9 mouse cellular contexts compared by ENCODE assay signal in genomic region chr17:86302266-86302665, GRCm38 (mm10).
A peak's percentile ranks its signal among the peaks of the same experiment; 100 is the strongest.
DNase-seq lines count a peak whose midpoint lies in the region; ATAC-seq and TF ChIP-seq lines count a peak whose summit lies in the region.
"Had no signal": no experiment of that assay in that cellular context is flagged by ENCODE, and none has a peak within 500 bp of the region (broad histone marks: within the 10 kb centered on the region; RNA-seq: fewer than 3 reads in every experiment).

No protein-coding gene starts in this region.

- WGBS in intestine, embryonic 16.5 days: 85% methylated on average over 11 of the region's 11 CpGs
- 83% methylated on average over 11 of the region's 11 CpGs for WGBS in intestine, embryonic 15.5 days
- WGBS in forebrain, embryonic 16.5 days: 79% methylated on average over 11 of the region's 11 CpGs
- 79% methylated on average over 11 of the region's 11 CpGs for WGBS in liver, postnatal 0 days (ENCODE audit: insufficient replicate concordance)

- H3K27me3 ChIP-seq in intestine, embryonic 16.5 days (replicated peaks; ENCODE audit: control insufficient read depth, insufficient read depth, low read length): no peaks in the 10 kb centered on the region
- H3K27me3 ChIP-seq in intestine, embryonic 15.5 days (replicated peaks): no peaks in the 10 kb centered on the region
- no peaks in the 10 kb centered on the region for H3K27me3 ChIP-seq in forebrain, embryonic 16.5 days (replicated peaks; ENCODE audit: control insufficient read depth, insufficient read depth, low read length)
- H3K27me3 ChIP-seq in liver, postnatal 0 days (ENCODE audit: insufficient read depth, low read length): no peaks in the 10 kb centered on the region

- peak; percentile 96 for DNase-seq in brain, adult 2 months (ENCODE audit: low read depth, low spot score)
- DNase-seq in heart, postnatal 4 days: peak; percentile 76
- no peak for DNase-seq in liver, postnatal 0 days

- no peak overlapping the region for H3K4me3 ChIP-seq in intestine, embryonic 16.5 days (ENCODE audit: low read length)
- H3K4me3 ChIP-seq in intestine, embryonic 15.5 days (replicated peaks): no peak overlapping the region
- no peak overlapping the region for H3K4me3 ChIP-seq in forebrain, embryonic 16.5 days (replicated peaks; ENCODE audit: low read length)
- no peak overlapping the region for H3K4me3 ChIP-seq in liver, postnatal 0 days (ENCODE audit: low read depth, low read length)

- no peak overlapping the region for H3K4me2 ChIP-seq in intestine, embryonic 16.5 days (ENCODE audit: low read depth, low read length)
- H3K4me2 ChIP-seq in intestine, embryonic 15.5 days (replicated peaks): no peak overlapping the region
- H3K4me2 ChIP-seq in forebrain, embryonic 16.5 days (ENCODE audit: low read length): no peak overlapping the region
- no peak overlapping the region for H3K4me2 ChIP-seq in liver, postnatal 0 days (ENCODE audit: low read depth, low read length)

- TF ChIP-seq EP300 in liver, postnatal 0 days (IDR thresholded peaks at IDR 0.05; ENCODE audit: low read depth): no peak

- TF ChIP-seq CTCF in liver, postnatal 0 days (IDR thresholded peaks at IDR 0.05; ENCODE audit: low read depth): no peak

- H3K27ac ChIP-seq in intestine, embryonic 16.5 days (ENCODE audit: low read length): peak overlapping the region; percentile 5
- no peak overlapping the region for H3K27ac ChIP-seq in intestine, embryonic 15.5 days
- H3K27ac ChIP-seq in forebrain, embryonic 16.5 days (ENCODE audit: low read length): no peak overlapping the region
- H3K27ac ChIP-seq in liver, postnatal 0 days (ENCODE audit: low read depth): peak overlapping the region; percentile 91
- H3K27ac ChIP-seq: macrophage had no signal

- peaks cover 22% of the 10 kb centered on the region for H3K4me1 ChIP-seq in intestine, embryonic 16.5 days (ENCODE audit: control insufficient read depth, insufficient read depth, low read length)
- peaks cover 20% of the 10 kb centered on the region for H3K4me1 ChIP-seq in intestine, embryonic 15.5 days (replicated peaks)
- peaks cover 13% of the 10 kb centered on the region for H3K4me1 ChIP-seq in forebrain, embryonic 16.5 days (replicated peaks; ENCODE audit: control insufficient read depth, insufficient read depth, low read length)
- peaks cover 18% of the 10 kb centered on the region; the same call in 1 of the 2 replicates for H3K4me1 ChIP-seq in liver, postnatal 0 days (ENCODE audit: insufficient read depth)

- no peaks in the 10 kb centered on the region for H3K36me3 ChIP-seq in intestine, embryonic 16.5 days (ENCODE audit: control insufficient read depth, insufficient read depth, low read length)
- H3K36me3 ChIP-seq in intestine, embryonic 15.5 days: no peaks in the 10 kb centered on the region
- H3K36me3 ChIP-seq in forebrain, embryonic 16.5 days (ENCODE audit: control insufficient read depth, insufficient read depth): no peaks in the 10 kb centered on the region
- no peaks in the 10 kb centered on the region for H3K36me3 ChIP-seq in liver, postnatal 0 days (replicated peaks; ENCODE audit: insufficient read depth, low read length)

- no peaks in the 10 kb centered on the region for H3K9me3 ChIP-seq in intestine, embryonic 16.5 days (ENCODE audit: control insufficient read depth, low read length)
- no peaks in the 10 kb centered on the region for H3K9me3 ChIP-seq in intestine, embryonic 15.5 days
- H3K9me3 ChIP-seq in forebrain, embryonic 16.5 days (ENCODE audit: control insufficient read depth, low read length): no peaks in the 10 kb centered on the region
- H3K9me3 ChIP-seq in liver, postnatal 0 days (ENCODE audit: low read length): no peaks in the 10 kb centered on the region

- H3K9ac ChIP-seq in intestine, embryonic 16.5 days (ENCODE audit: low read depth, low read length): no peak overlapping the region
- H3K9ac ChIP-seq in intestine, embryonic 15.5 days: no peak overlapping the region
- no peak overlapping the region for H3K9ac ChIP-seq in forebrain, embryonic 16.5 days (replicated peaks; ENCODE audit: low read depth, low read length)
- H3K9ac ChIP-seq in liver, postnatal 0 days (replicated peaks): no peak overlapping the region

- no peak for ATAC-seq in intestine, embryonic 16.5 days
- ATAC-seq in intestine, embryonic 15.5 days: no peak
- ATAC-seq in forebrain, embryonic 16.5 days: peak; percentile 34
- ATAC-seq in liver, postnatal 0 days: no peak
- ATAC-seq in megakaryocyte-erythroid progenitor cell, adult 5-6 weeks (replicated peaks; ENCODE audit: low FRiP score, low TSS enrichment, poor library complexity, severe bottlenecking): no peak
- no peak for ATAC-seq in erythroid progenitor cell, adult 5-6 weeks (replicated peaks; ENCODE audit: low FRiP score, poor library complexity, severe bottlenecking)

Comparison
In these comparisons a context has a peak if more than half of its experiments do, and no peak if none do; other contexts are left out.
1. H3K27ac ChIP-seq: peak in intestine, embryonic 16.5 days (single experiment) and liver, postnatal 0 days (single experiment); none in intestine, embryonic 15.5 days (single experiment) and forebrain, embryonic 16.5 days (single experiment).